Mouse (Mus musculus) heart, embryonic 14.5 days (tissue): Measurements from ENCODE around the gene Hjurp. TPM values are rescaled to one million over a fixed set of nuclear protein-coding genes. Genes with fewer than 3 reads are reported as not detected.

Experiments used
- ATAC-seq: fragments of 200-750 bp; cut with Nextera tagmentation; 2 replicates; pipeline ENCODE4 v1.8.0; 2017; ENCODE audit warnings: low read depth, moderate TSS enrichment; ENCODE audit not compliant: insufficient number of reproducible peaks, insufficient read depth, low FRiP score
- H3K27ac ChIP-seq, 2 experiments: fragments of 200-500 bp in 1 of 2; fragments of 300-500 bp in 1 of 2; sonication (generic) in 1 of 2; replicated peaks in 1 of 2; 2 replicates each; pipeline ENCODE4 v1.5.1; 2012 to 2014; ENCODE audit warnings: low read depth in 2 of 2, low read length in 2 of 2, control low read depth in 1 of 2, mild to moderate bottlenecking in 1 of 2, mixed read lengths in 1 of 2; ENCODE audit not compliant: control insufficient read depth in 1 of 2, insufficient read depth in 1 of 2
- H3K27me3 ChIP-seq: fragments of 300-500 bp; sonication (generic); 2 replicates; pipeline ENCODE4 v1.6.1; 2014; ENCODE audit warnings: mild to moderate bottlenecking, low read length, control low read depth; ENCODE audit not compliant: control insufficient read depth, insufficient read depth
- H3K36me3 ChIP-seq: fragments of 300-500 bp; sonication (generic); 2 replicates; pipeline ENCODE4 v1.6.1; 2014; ENCODE audit warnings: mild to moderate bottlenecking, control low read depth, low read length, mixed read lengths; ENCODE audit not compliant: control insufficient read depth, insufficient read depth
- H3K4me1 ChIP-seq, 2 experiments: fragments of 200-500 bp in 1 of 2; fragments of 300-500 bp in 1 of 2; sonication (generic) in 1 of 2; 2 replicates each; pipeline ENCODE4 v1.6.1; 2012 to 2014; ENCODE audit warnings: low read length in 2 of 2, control low read depth in 1 of 2, mixed read lengths in 1 of 2; ENCODE audit not compliant: control insufficient read depth in 2 of 2, insufficient read depth in 2 of 2
- H3K4me2 ChIP-seq: fragments of 300-500 bp; sonication (generic); 2 replicates; pipeline ENCODE4 v1.6.1; 2014; ENCODE audit warnings: mild to moderate bottlenecking, low read length
- H3K4me3 ChIP-seq, 2 experiments: fragments of 200-500 bp in 1 of 2; fragments of 300-500 bp in 1 of 2; sonication (generic) in 1 of 2; 2 replicates each; pipeline ENCODE4 v1.5.1; 2012 to 2014; ENCODE audit warnings: low read length in 2 of 2, mild to moderate bottlenecking in 2 of 2, control low read depth in 1 of 2, low read depth in 1 of 2, moderate library complexity in 1 of 2; ENCODE audit not compliant: control insufficient read depth in 1 of 2, insufficient read depth in 1 of 2
- H3K9ac ChIP-seq: fragments of 300-500 bp; sonication (generic); 2 replicates; pipeline ENCODE4 v1.6.1; 2014; ENCODE audit warnings: mild to moderate bottlenecking, low read length
- H3K9me3 ChIP-seq: fragments of 300-500 bp; sonication (generic); 2 replicates; pipeline ENCODE4 v1.6.1; 2016; ENCODE audit warnings: low read length, control low read depth; ENCODE audit not compliant: control insufficient read depth
- WGBS: fragments of 180-500 bp; shearing (Covaris S2); extraction: QIAGEN DNeasy Blood & Tissue Kit; methylation state at CpG from one replicate; pipeline ENCODE4 v1.1.7; 2014; 5-methylcytosine and 5-hydroxymethylcytosine counted together
- polyA plus RNA-seq: library from polyadenylated mRNA; unstranded; fragments of >200 nt; fragmentation: Nextera tagmentation; extraction: Ambion mirVana; gene quantifications from 2 replicates; pipeline ENCODE4 v1.2.1, GENCODE M21; 2014

The Hjurp gene
- polyA plus RNA-seq, 1 experiment from 2014 or later: 104 TPM

DNA sequence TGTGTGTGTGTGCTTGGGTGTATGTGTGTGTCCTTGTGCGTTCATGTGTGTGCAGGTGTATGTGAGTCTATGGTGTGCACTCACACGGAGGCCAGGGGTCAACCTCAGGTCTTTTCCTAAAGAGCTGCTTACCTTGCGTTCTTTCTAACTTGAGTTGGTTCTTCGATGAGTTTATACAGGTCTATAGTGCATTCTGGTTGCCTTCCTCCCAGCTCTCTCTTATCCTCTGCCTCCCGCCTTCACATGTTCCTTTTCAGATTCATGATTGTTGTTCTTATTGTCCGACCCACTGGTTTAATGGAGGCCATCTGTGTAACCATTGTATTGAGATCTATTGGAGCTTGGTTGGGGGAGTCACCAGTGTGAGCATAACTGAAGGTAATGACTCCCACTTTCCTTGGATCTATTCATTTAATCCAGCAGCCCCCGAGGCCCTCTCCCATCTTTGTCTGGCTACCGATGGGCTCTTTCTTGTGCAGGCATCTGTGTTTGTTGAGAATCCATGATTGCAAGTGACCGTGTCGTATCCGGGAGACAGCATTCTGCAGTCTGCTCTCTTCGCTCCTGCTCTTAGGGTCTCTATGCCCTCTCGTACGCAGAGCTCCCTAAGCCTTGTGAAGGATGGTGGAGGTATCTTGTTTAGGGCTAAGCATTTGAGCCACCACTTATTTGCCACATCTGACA is 24.8 kb upstream of the Hjurp start:
- no peak for ATAC-seq

GRCm38 (mm10) chr1:88301121-88302014 is 23.9 kb upstream of the Hjurp start:
- Histone ChIP-seq H3K4me3 (no peak overlapping the region), H3K4me1 (no peaks in the 10 kb centered on the region), H3K4me2 (no peak overlapping the region), H3K9ac (no peak overlapping the region), H3K9me3 (peaks cover 86% of the 10 kb centered on the region), H3K27me3 (no peaks in the 10 kb centered on the region), H3K27ac (no peak overlapping the region), H3K36me3 (no peaks in the 10 kb centered on the region)
- ATAC-seq: no peak
- 58% methylated on average over 9 of the region's 9 CpGs for WGBS

More for the DNA sequence above, 24.8 kb upstream of the Hjurp start:
- no peak overlapping the region for H3K9ac ChIP-seq
- no peaks in the 10 kb centered on the region for H3K36me3 ChIP-seq
- 59% methylated on average over 14 of the region's 14 CpGs for WGBS
- H3K4me1 ChIP-seq: no peaks in the 10 kb centered on the region
- H3K9me3 ChIP-seq: peaks cover 91% of the 10 kb centered on the region
- H3K27me3 ChIP-seq: no peaks in the 10 kb centered on the region
- H3K27ac ChIP-seq: no peak overlapping the region
- no peak overlapping the region for H3K4me2 ChIP-seq
- H3K4me3 ChIP-seq: no peak overlapping the region

- H3K9ac ChIP-seq: no peak overlapping the region
- H3K9me3 ChIP-seq: peaks cover 90% of the 10 kb centered on the region
- peak; percentile 5; the same call in 1 of the 2 replicates for ATAC-seq
- H3K27ac ChIP-seq: no peak overlapping the region
- H3K4me3 ChIP-seq: no peak overlapping the region
- H3K27me3 ChIP-seq: no peaks in the 10 kb centered on the region
- H3K36me3 ChIP-seq: no peaks in the 10 kb centered on the region
- 34% methylated on average over 5 of the region's 5 CpGs for WGBS
- H3K4me1 ChIP-seq: no peaks in the 10 kb centered on the region
- no peak overlapping the region for H3K4me2 ChIP-seq
Measured at GRCm38 (mm10) chr1:88300301-88301050, 23.0 kb upstream of the Hjurp start.

DNA sequence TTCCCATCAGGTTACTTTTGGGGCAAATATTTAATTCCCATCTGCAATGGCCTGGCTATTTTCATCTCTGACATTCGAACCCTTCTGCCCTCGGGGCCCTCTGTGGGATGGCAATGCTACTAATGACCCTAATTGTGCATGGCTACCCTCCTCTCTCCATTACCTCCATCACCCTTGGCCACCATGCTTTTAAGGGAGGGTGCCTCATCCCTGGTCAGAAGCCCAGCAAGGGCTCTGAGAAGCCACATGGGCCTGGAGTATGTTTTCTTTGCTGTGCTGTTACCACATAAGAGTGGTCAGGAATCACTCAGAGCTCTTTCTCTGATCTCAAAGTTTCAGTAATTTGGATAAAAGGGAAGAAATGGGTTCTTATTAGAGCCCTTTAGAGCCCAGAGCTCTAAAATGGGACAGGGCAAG is 22.1 kb upstream of the Hjurp start:
- no peak for ATAC-seq
- H3K27me3 ChIP-seq: no peaks in the 10 kb centered on the region
- 67% methylated on average over 2 of the region's 2 CpGs for WGBS
- H3K4me2 ChIP-seq: no peak overlapping the region
- H3K4me3 ChIP-seq: no peak overlapping the region
- H3K9ac ChIP-seq: no peak overlapping the region
- H3K9me3 ChIP-seq: peaks cover 87% of the 10 kb centered on the region
- H3K36me3 ChIP-seq: no peaks in the 10 kb centered on the region
- H3K4me1 ChIP-seq: no peaks in the 10 kb centered on the region
- H3K27ac ChIP-seq: no peak overlapping the region

DNA sequence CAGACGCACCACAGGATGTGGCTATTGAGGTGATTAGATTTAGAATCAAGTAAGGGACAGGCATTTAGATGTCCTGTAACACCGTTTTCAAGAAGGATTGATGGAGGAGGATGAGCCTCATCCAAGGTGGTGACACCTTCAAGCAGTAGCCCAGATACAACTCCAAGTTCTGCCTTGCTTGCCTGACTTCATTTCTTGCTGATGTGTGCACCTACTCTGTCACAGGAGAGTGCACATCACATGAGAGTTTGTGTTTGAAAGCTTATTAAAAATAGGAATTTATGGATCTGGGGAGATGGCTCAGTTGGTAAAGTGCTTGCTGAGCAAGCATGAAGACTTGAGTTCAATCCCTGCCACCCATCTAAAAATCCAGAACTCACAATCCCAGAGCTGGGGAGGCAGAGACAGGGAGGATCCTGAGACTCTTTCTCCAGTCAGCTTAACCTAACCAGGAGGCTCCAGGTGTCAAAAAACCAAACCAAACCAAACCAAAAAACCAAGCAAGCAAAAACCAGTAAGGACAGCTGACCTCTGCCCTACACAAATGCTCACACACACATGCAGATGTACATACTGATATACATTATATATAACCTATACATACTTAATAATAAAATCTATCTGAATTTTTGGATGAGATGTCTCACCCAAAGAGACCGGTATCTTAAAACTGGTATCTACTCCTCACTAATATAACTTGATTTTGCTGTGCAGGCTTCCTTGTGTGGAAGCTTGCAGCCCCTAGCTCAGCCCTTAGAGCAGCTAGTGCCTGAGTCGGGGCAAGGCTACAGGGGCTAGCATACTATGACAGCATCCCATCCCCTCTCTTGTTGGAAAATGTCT is 21.5 kb upstream of the Hjurp start:
- no peaks in the 10 kb centered on the region for H3K36me3 ChIP-seq
- no peak overlapping the region for H3K9ac ChIP-seq
- no peaks in the 10 kb centered on the region for H3K4me1 ChIP-seq
- H3K4me3 ChIP-seq: no peak overlapping the region
- H3K9me3 ChIP-seq: peaks cover 85% of the 10 kb centered on the region
- H3K27ac ChIP-seq: no peak overlapping the region
- no peaks in the 10 kb centered on the region for H3K27me3 ChIP-seq
- no peak overlapping the region for H3K4me2 ChIP-seq
- 53% methylated on average over 4 of the region's 4 CpGs for WGBS
- ATAC-seq: no peak

GRCm38 (mm10) chr1:88297480-88298258 is 20.2 kb upstream of the Hjurp start:
- no peak for ATAC-seq

More at GRCm38 (mm10) chr1:88297480-88298258, 20.2 kb upstream of the Hjurp start:
- Histone ChIP-seq H3K27ac (no peak overlapping the region), H3K9me3 (peaks cover 76% of the 10 kb centered on the region), H3K4me3 (no peak overlapping the region), H3K9ac (no peak overlapping the region), H3K4me2 (no peak overlapping the region), H3K4me1 (no peaks in the 10 kb centered on the region), H3K27me3 (no peaks in the 10 kb centered on the region), H3K36me3 (no peaks in the 10 kb centered on the region)
- 64% methylated on average over 7 of the region's 7 CpGs for WGBS
